Mouse (Mus musculus): ENCODE data around the gene 6430531B16Rik. TPM values are rescaled to one million over a fixed set of nuclear protein-coding genes. Genes with fewer than 3 reads are reported as not detected.

The 6430531B16Rik gene
- total and polyA plus RNA-seq, 3 experiments: 0.11 TPM; not detected in 2

GRCm38 (mm10) chr7:139946032-139946431 lies 32.5 kb downstream of the 6430531B16Rik start:
- Histone ChIP-seq H3K9me3 (replicated peaks) (peaks cover 23% of the 10 kb centered on the region), H3K4me3 (ENCODE audit: low read depth, low read length) (no peak overlapping the region), H3K36me3 (replicated peaks) (no peaks in the 10 kb centered on the region), H3K27me3 (ENCODE audit: insufficient read depth, low read length) (peaks cover 18% of the 10 kb centered on the region; the same call in 1 of the 2 replicates), H3K4me1 (ENCODE audit: insufficient read depth, low read depth, low read length) (no peaks in the 10 kb centered on the region)
- no peak for TF ChIP-seq GATA2 (IDR thresholded peaks at IDR 0.05; ENCODE audit: borderline replicate concordance, low read depth, low read length)
- no peak for TF ChIP-seq GATA1 (IDR thresholded peaks at IDR 0.05; ENCODE audit: borderline replicate concordance, low read length)
- no peak for TF ChIP-seq TAL1 (conservative IDR thresholded peaks at IDR 0.05; ENCODE audit: low read depth, low read length)
- TF ChIP-seq CTCF (IDR thresholded peaks at IDR 0.05; ENCODE audit: low read depth, low read length): no peak
- no peak for TF ChIP-seq POLR2AphosphoS5 (IDR thresholded peaks at IDR 0.05; ENCODE audit: insufficient replicate concordance, low read depth, low read length)
- DNase-seq (ENCODE audit: low spot score) (no peak), ATAC-seq (ENCODE audit: extremely low read depth, insufficient number of reproducible peaks, low FRiP score, poor library complexity, severe bottlenecking) (no peak)

GRCm38 (mm10) chr7:139945516-139945915 lies 33.0 kb downstream of the 6430531B16Rik start:
- TF ChIP-seq TAL1 (conservative IDR thresholded peaks at IDR 0.05; ENCODE audit: low read depth, low read length) (no peak), GATA1 (IDR thresholded peaks at IDR 0.05; ENCODE audit: borderline replicate concordance, low read length) (no peak), GATA2 (IDR thresholded peaks at IDR 0.05; ENCODE audit: borderline replicate concordance, low read depth, low read length) (no peak), POLR2AphosphoS5 (IDR thresholded peaks at IDR 0.05; ENCODE audit: insufficient replicate concordance, low read depth, low read length) (no peak), CTCF (IDR thresholded peaks at IDR 0.05; ENCODE audit: low read depth, low read length) (no peak)
- Histone ChIP-seq H3K27me3 (ENCODE audit: insufficient read depth, low read length) (peaks cover 15% of the 10 kb centered on the region; the same call in 1 of the 2 replicates), H3K4me3 (ENCODE audit: low read depth, low read length) (no peak overlapping the region), H3K36me3 (replicated peaks) (no peaks in the 10 kb centered on the region), H3K4me1 (ENCODE audit: insufficient read depth, low read depth, low read length) (no peaks in the 10 kb centered on the region), H3K9me3 (replicated peaks) (peaks cover 27% of the 10 kb centered on the region)
- no peak for ATAC-seq (ENCODE audit: extremely low read depth, insufficient number of reproducible peaks, low FRiP score, poor library complexity, severe bottlenecking)
- no peak for DNase-seq (ENCODE audit: low spot score)

- Histone ChIP-seq H3K36me3 (replicated peaks) (no peaks in the 10 kb centered on the region), H3K9me3 (replicated peaks) (peaks cover 26% of the 10 kb centered on the region), H3K4me3 (ENCODE audit: low read depth, low read length) (no peak overlapping the region; the same call in 1 of the 2 replicates), H3K4me1 (ENCODE audit: insufficient read depth, low read depth, low read length) (no peaks in the 10 kb centered on the region), H3K27me3 (ENCODE audit: insufficient read depth, low read length) (peaks cover 7% of the 10 kb centered on the region; the same call in 1 of the 2 replicates)
- DNase-seq (ENCODE audit: low spot score) (no peak), ATAC-seq (ENCODE audit: extremely low read depth, insufficient number of reproducible peaks, low FRiP score, poor library complexity, severe bottlenecking) (no peak)
- TF ChIP-seq GATA2 (IDR thresholded peaks at IDR 0.05; ENCODE audit: borderline replicate concordance, low read depth, low read length): no peak
- TF ChIP-seq CTCF (IDR thresholded peaks at IDR 0.05; ENCODE audit: low read depth, low read length): no peak
- TF ChIP-seq POLR2AphosphoS5 (IDR thresholded peaks at IDR 0.05; ENCODE audit: insufficient replicate concordance, low read depth, low read length): no peak
- no peak for TF ChIP-seq GATA1 (IDR thresholded peaks at IDR 0.05; ENCODE audit: borderline replicate concordance, low read length)
- TF ChIP-seq TAL1 (conservative IDR thresholded peaks at IDR 0.05; ENCODE audit: low read depth, low read length): no peak
Observed at GRCm38 (mm10) chr7:139944291-139945240, 34.0 kb downstream of the 6430531B16Rik start.

- H3K4me3 ChIP-seq (ENCODE audit: low read depth, low read length): no peak within 1 kb of the TSS; the same call in 1 of the 2 replicates
- H3K36me3 ChIP-seq (replicated peaks): no peaks in the 10 kb centered on the region
- H3K4me1 ChIP-seq (ENCODE audit: insufficient read depth, low read depth, low read length): no peaks in the 10 kb centered on the region
- peaks cover 6% of the 10 kb centered on the region; the same call in 1 of the 2 replicates for H3K27me3 ChIP-seq (ENCODE audit: insufficient read depth, low read length)
- DNase-seq (ENCODE audit: low spot score) (no peak), ATAC-seq (ENCODE audit: extremely low read depth, insufficient number of reproducible peaks, low FRiP score, poor library complexity, severe bottlenecking) (no peak)
- H3K9me3 ChIP-seq (replicated peaks): peaks cover 25% of the 10 kb centered on the region
- TF ChIP-seq TAL1 (conservative IDR thresholded peaks at IDR 0.05; ENCODE audit: low read depth, low read length) (no peak), CTCF (IDR thresholded peaks at IDR 0.05; ENCODE audit: low read depth, low read length) (no peak), GATA2 (IDR thresholded peaks at IDR 0.05; ENCODE audit: borderline replicate concordance, low read depth, low read length) (no peak), GATA1 (IDR thresholded peaks at IDR 0.05; ENCODE audit: borderline replicate concordance, low read length) (no peak), POLR2AphosphoS5 (IDR thresholded peaks at IDR 0.05; ENCODE audit: insufficient replicate concordance, low read depth, low read length) (no peak)
Observed at GRCm38 (mm10) chr7:139943674-139944281, 34.8 kb downstream of the 6430531B16Rik start, which contains the start of gene Utf1. TSS of gene Utf1 (plus strand) at chr7:139943789.

GRCm38 (mm10) chr7:139940476-139941209 lies 37.9 kb downstream of the 6430531B16Rik start:
- no peak for TF ChIP-seq GATA1 (IDR thresholded peaks at IDR 0.05; ENCODE audit: borderline replicate concordance, low read length)
- TF ChIP-seq CTCF (IDR thresholded peaks at IDR 0.05; ENCODE audit: low read depth, low read length): no peak
- TF ChIP-seq GATA2 (IDR thresholded peaks at IDR 0.05; ENCODE audit: borderline replicate concordance, low read depth, low read length): no peak
- no peak for TF ChIP-seq TAL1 (conservative IDR thresholded peaks at IDR 0.05; ENCODE audit: low read depth, low read length)
- no peak for TF ChIP-seq POLR2AphosphoS5 (IDR thresholded peaks at IDR 0.05; ENCODE audit: insufficient replicate concordance, low read depth, low read length)
- Histone ChIP-seq H3K27me3 (ENCODE audit: insufficient read depth, low read length) (peaks cover 6% of the 10 kb centered on the region; the same call in 1 of the 2 replicates), H3K9me3 (replicated peaks) (peaks cover 29% of the 10 kb centered on the region), H3K4me1 (ENCODE audit: insufficient read depth, low read depth, low read length) (no peaks in the 10 kb centered on the region), H3K36me3 (replicated peaks) (no peaks in the 10 kb centered on the region), H3K4me3 (ENCODE audit: low read depth, low read length) (no peak overlapping the region)
- ATAC-seq (ENCODE audit: extremely low read depth, insufficient number of reproducible peaks, low FRiP score, poor library complexity, severe bottlenecking) (no peak), DNase-seq (ENCODE audit: low spot score) (no peak)

Measured in G1E (cell line).